Comparison of ENCODE assay signal across 23 mouse cellular contexts in the genomic region with DNA sequence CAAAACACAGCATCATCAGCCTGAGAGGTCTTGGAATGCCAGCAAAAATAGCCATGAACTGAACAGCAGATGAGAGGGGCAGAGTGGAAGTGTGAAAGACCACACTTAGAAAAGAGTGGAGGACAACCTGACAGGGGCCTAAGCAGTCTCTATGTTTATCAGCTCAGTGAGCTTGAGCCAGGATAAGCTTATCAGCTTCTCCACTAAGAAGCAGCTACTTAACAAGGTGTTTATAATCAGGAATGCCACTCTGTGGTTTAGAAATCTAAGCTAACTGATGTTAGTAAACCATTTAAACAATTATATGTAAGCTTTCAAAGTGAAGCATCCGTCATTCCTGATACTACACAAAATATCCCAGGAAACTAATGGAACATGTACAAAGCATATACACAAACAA. TPM values are rescaled to one million over a fixed set of nuclear protein-coding genes. Genes with fewer than 3 reads are reported as not detected.
A peak's percentile ranks its signal among the peaks of the same experiment; 100 is the strongest.
DNase-seq lines count a peak whose midpoint lies in the region; ATAC-seq and TF ChIP-seq lines count a peak whose summit lies in the region.
"Had no signal": no experiment of that assay in that cellular context is flagged by ENCODE, and none has a peak within 500 bp of the region (broad histone marks: within the 10 kb centered on the region; RNA-seq: fewer than 3 reads in every experiment).

No protein-coding gene starts in this region.

- no peak for DNase-seq in heart, adult 2 months
- DNase-seq in heart, adult 18-20 months = no peak
- DNase-seq in heart, adult 8-10 months (ENCODE audit: low spot score) = no peak
- DNase-seq in lung, embryonic 14.5 days = no peak
- DNase-seq in lung, postnatal 36 days = no peak
- DNase-seq in right cerebral cortex, postnatal 4 days = no peak
- DNase-seq: adrenal gland, postnatal 25 days; cerebellum, adult 8-10 months; cerebellum, postnatal 36 days; embryo, embryonic 11 days; kidney, adult 2 months; liver, embryonic 13.5 days; right cerebral cortex, postnatal 25 days had no signal

- H3K27me3 ChIP-seq in heart, adult 2 months (ENCODE audit: control insufficient read depth, insufficient read depth, low read length) = no peaks in the 10 kb centered on the region
- H3K27me3 ChIP-seq in heart, embryonic 15.5 days = no peaks in the 10 kb centered on the region
- H3K27me3 ChIP-seq in lung, embryonic 14.5 days (ENCODE audit: insufficient read depth, low read length) = no peaks in the 10 kb centered on the region
- no peaks in the 10 kb centered on the region for H3K27me3 ChIP-seq in heart, embryonic 16.5 days (ENCODE audit: control insufficient read depth, insufficient read depth, low read length)
- H3K27me3 ChIP-seq: embryonic facial prominence, embryonic 13.5 days; forebrain, embryonic 12.5 days; hindbrain, embryonic 12.5 days; liver, embryonic 13.5 days had no signal

- no peak overlapping the region for H3K9ac ChIP-seq in heart, adult 2 months (ENCODE audit: low read depth, low read length)
- no peak overlapping the region for H3K9ac ChIP-seq in heart, embryonic 15.5 days
- no peak overlapping the region for H3K9ac ChIP-seq in lung, embryonic 14.5 days
- no peak overlapping the region; the same call in 1 of the 2 replicates for H3K9ac ChIP-seq in heart, embryonic 16.5 days (ENCODE audit: low read length)
- H3K9ac ChIP-seq: embryonic facial prominence, embryonic 13.5 days; forebrain, embryonic 12.5 days; hindbrain, embryonic 12.5 days; liver, embryonic 13.5 days had no signal

- no peaks in the 10 kb centered on the region for H3K9me3 ChIP-seq in heart, embryonic 15.5 days (replicated peaks)
- no peaks in the 10 kb centered on the region for H3K9me3 ChIP-seq in lung, embryonic 14.5 days (ENCODE audit: low read depth, low read length)
- no peaks in the 10 kb centered on the region for H3K9me3 ChIP-seq in heart, embryonic 16.5 days (replicated peaks; ENCODE audit: control insufficient read depth, low read length)
- H3K9me3 ChIP-seq: embryonic facial prominence, embryonic 13.5 days; forebrain, embryonic 12.5 days; hindbrain, embryonic 12.5 days; liver, embryonic 13.5 days; midbrain, embryonic 10.5 days had no signal

- H3K79me2 ChIP-seq in heart, adult 2 months (replicated peaks; ENCODE audit: control insufficient read depth, insufficient read depth, low read length) = peaks cover 4% of the 10 kb centered on the region; the same call in 1 of the 2 replicates

- peaks cover 4% of the 10 kb centered on the region; the same call in 1 of the 2 replicates for H3K4me1 ChIP-seq in heart, adult 2 months (ENCODE audit: control insufficient read depth, insufficient read depth, low read length)
- peaks cover 25% of the 10 kb centered on the region for H3K4me1 ChIP-seq in heart, embryonic 15.5 days (replicated peaks)
- H3K4me1 ChIP-seq in lung, embryonic 14.5 days (ENCODE audit: insufficient read depth) = 0 out of 2 replicates have a peak, but pooled peaks cover 4% of the 10 kb centered on the region
- peaks cover 25% of the 10 kb centered on the region for H3K4me1 ChIP-seq in heart, embryonic 16.5 days (ENCODE audit: control insufficient read depth, insufficient read depth, low read length)

- no peak for TF ChIP-seq POLR2A in heart, adult 2 months (IDR thresholded peaks at IDR 0.05; ENCODE audit: insufficient read depth, low read depth, low read length)

- no peak for TF ChIP-seq CTCF in heart, adult 2 months (IDR thresholded peaks at IDR 0.05)
- TF ChIP-seq CTCF in lung, embryonic 14.5 days (IDR thresholded peaks at IDR 0.05; ENCODE audit: low read depth) = no peak

- WGBS in heart, adult 2 months = 76% methylated on average over 1 of the region's 1 CpGs
- WGBS in heart, embryonic 15.5 days = 48% methylated on average over 1 of the region's 1 CpGs
- WGBS in lung, embryonic 14.5 days = 42% methylated on average over 1 of the region's 1 CpGs
- 50% methylated on average over 1 of the region's 1 CpGs for WGBS in heart, embryonic 16.5 days

- H3K27ac ChIP-seq in heart, adult 2 months = peak overlapping the region; percentile 24; the same call in 1 of the 2 replicates
- peak overlapping the region; percentile 79 for H3K27ac ChIP-seq in heart, embryonic 15.5 days
- peak overlapping the region; percentile 5; the same call in 1 of the 2 replicates for H3K27ac ChIP-seq in lung, embryonic 14.5 days (ENCODE audit: low read depth)
- H3K27ac ChIP-seq in heart, embryonic 16.5 days (ENCODE audit: low read length) = peak overlapping the region; percentile 84
- H3K27ac ChIP-seq: embryonic facial prominence, embryonic 13.5 days; forebrain, embryonic 12.5 days; hindbrain, embryonic 12.5 days; kidney, postnatal 0 days; liver, embryonic 13.5 days; midbrain, embryonic 10.5 days had no signal

- ATAC-seq in heart, embryonic 15.5 days (replicated peaks; ENCODE audit: insufficient number of reproducible peaks, insufficient read depth, low FRiP score, low read depth) = no peak
- no peak for ATAC-seq in lung, embryonic 14.5 days (ENCODE audit: insufficient read depth)
- no peak for ATAC-seq in heart, embryonic 16.5 days (replicated peaks; ENCODE audit: extremely low read depth, insufficient read depth, low FRiP score)
- ATAC-seq: CD4-positive, CD25-positive, alpha-beta regulatory T cell, adult 4 months; inflammation-experienced regulatory T-cells, adult 6 months had no signal

- intact Hi-C loops in heart, adult 2 months (cut with DNase I) = loop anchor here (10.0 kb wide), 1 partner anchor 817 kb away; a partner anchor contains a TSS

- no peak for TF ChIP-seq EP300 in heart, adult 2 months (IDR thresholded peaks at IDR 0.05; ENCODE audit: insufficient read depth, low read depth, low read length)

- H3K4me3 ChIP-seq in heart, adult 2 months = no peak overlapping the region
- H3K4me3 ChIP-seq in heart, embryonic 15.5 days = 0 out of 2 replicates have a peak overlapping the region, but pooled peaks have one; percentile 11
- no peak overlapping the region for H3K4me3 ChIP-seq in lung, embryonic 14.5 days (ENCODE audit: low read depth, low read length)
- H3K4me3 ChIP-seq in heart, embryonic 16.5 days (ENCODE audit: low read length) = peak overlapping the region; percentile 7; the same call in 1 of the 2 replicates
- H3K4me3 ChIP-seq: embryonic facial prominence, embryonic 13.5 days; erythroblast, embryonic 14.5 days; forebrain, embryonic 12.5 days; hindbrain, embryonic 12.5 days; liver, embryonic 13.5 days; midbrain, embryonic 10.5 days had no signal

- H3K4me2 ChIP-seq in heart, embryonic 15.5 days = peak overlapping the region; percentile 33
- H3K4me2 ChIP-seq in lung, embryonic 14.5 days = no peak overlapping the region
- peak overlapping the region; percentile 49 for H3K4me2 ChIP-seq in heart, embryonic 16.5 days (ENCODE audit: low read depth, low read length)
- H3K4me2 ChIP-seq: embryonic facial prominence, embryonic 13.5 days; forebrain, embryonic 12.5 days; hindbrain, embryonic 12.5 days; liver, embryonic 13.5 days had no signal

- H3K36me3 ChIP-seq in heart, adult 2 months (ENCODE audit: control insufficient read depth, insufficient read depth, low read length) = peaks cover 17% of the 10 kb centered on the region
- no peaks in the 10 kb centered on the region for H3K36me3 ChIP-seq in heart, embryonic 15.5 days
- H3K36me3 ChIP-seq in lung, embryonic 14.5 days (ENCODE audit: insufficient read depth) = no peaks in the 10 kb centered on the region
- H3K36me3 ChIP-seq in heart, embryonic 16.5 days (ENCODE audit: control insufficient read depth, insufficient read depth) = no peaks in the 10 kb centered on the region
- H3K36me3 ChIP-seq: embryonic facial prominence, embryonic 13.5 days; forebrain, embryonic 12.5 days; hindbrain, embryonic 12.5 days; liver, embryonic 13.5 days; midbrain, embryonic 10.5 days had no signal

RNA-seq across cellular contexts. Expression of a gene that starts 3.2 kb away (rescaled TPM):
- 100 to 1,000 TPM in 1 of 2 experiments, 10 to 100 TPM in 1; 70.9 to 103 TPM for total RNA-seq in heart, adult 2 months (2021)
- 18.0 and 36.9 TPM in 2 replicates for polyA plus RNA-seq in heart, adult 2 months (2012; rRNA removed)
- 100 to 1,000 TPM in 1 of 2 experiments, 10 to 100 TPM in 1; 77.8 to 101 TPM for total RNA-seq in heart, adult 18-20 months (2021)
- 10.7 and 12.9 TPM in 2 replicates for polyA plus RNA-seq in heart, embryonic 15.5 days (2015; fragmentation: Nextera tagmentation; extraction: Ambion mirVana)
- 100 to 1,000 TPM in 3 of 4 experiments, 10 to 100 TPM in 1; 92.8 to 122 (median 105) TPM for total RNA-seq in heart, adult 8-10 months (2022)
- 4.7 and 6.0 TPM in 2 replicates for polyA plus RNA-seq in lung, embryonic 14.5 days (2014; fragmentation: Nextera tagmentation; extraction: Ambion mirVana)
- polyA plus RNA-seq in heart, embryonic 16.5 days (2015; fragmentation: Nextera tagmentation; extraction: Ambion mirVana) = 12.2 and 15.7 TPM in 2 replicates
- polyA plus RNA-seq: erythroblast, embryonic 14.5 days had no signal

RNA-seq across cellular contexts. Expression of a gene that starts 48.8 kb away (rescaled TPM):
- total RNA-seq in heart, adult 2 months (2021) = 1 to 10 TPM; 3.4 to 3.8 TPM
- 2.6 and 3.7 TPM in 2 replicates for polyA plus RNA-seq in heart, adult 2 months (2012; rRNA removed)
- total RNA-seq in heart, adult 18-20 months (2021) = 1 to 10 TPM; 2.7 to 6.6 TPM
- 4.4 and 5.5 TPM in 2 replicates for polyA plus RNA-seq in heart, embryonic 15.5 days (2015; fragmentation: Nextera tagmentation; extraction: Ambion mirVana)
- total RNA-seq in heart, adult 8-10 months (2022) = 1 to 10 TPM; 1.7 to 3.4 (median 2.9) TPM
- 3.7 and 3.9 TPM in 2 replicates for polyA plus RNA-seq in lung, embryonic 14.5 days (2014; fragmentation: Nextera tagmentation; extraction: Ambion mirVana)
- polyA plus RNA-seq in heart, embryonic 16.5 days (2015; fragmentation: Nextera tagmentation; extraction: Ambion mirVana) = 4.2 and 6.6 TPM in 2 replicates

Comparison
In these comparisons a context has a peak if more than half of its experiments do, and no peak if none do; other contexts are left out.
1. H3K4me3 ChIP-seq: peak in heart, embryonic 15.5 days (single experiment) and heart, embryonic 16.5 days (single experiment); none in heart, adult 2 months (single experiment) and lung, embryonic 14.5 days (single experiment).
2. H3K27ac ChIP-seq: peak in every context shown above with its lines; median percentile 84 in heart, embryonic 16.5 days; 79 in heart, embryonic 15.5 days; 24 in heart, adult 2 months; 5 in lung, embryonic 14.5 days.